Mouse (Mus musculus) cortical plate, adult 2 months (tissue): ENCODE measurements around the gene Klk1b4.

Experiments used
- CTCF ChIP-seq: fragments of 200-500 bp; IDR thresholded peaks from 2 replicates; pipeline ENCODE4 v1.5.1; 2011; ENCODE audit warnings: mild to moderate bottlenecking, control low read depth, low read length; ENCODE audit not compliant: insufficient read depth; ENCODE audit errors: extremely low read depth
- POLR2A ChIP-seq: fragments of 200-500 bp; IDR thresholded peaks from 2 replicates; pipeline ENCODE4 v1.6.1; 2011; ENCODE audit warnings: mild to moderate bottlenecking, low read length, control low read depth; ENCODE audit not compliant: insufficient read depth; ENCODE audit errors: extremely low read depth

GRCm38 (mm10) chr7:44215645-44216044 is 8.4 kb downstream of the Klk1b4 start, which contains the start of gene Klk1b5:
- TF ChIP-seq CTCF (no peak), POLR2A (no peak)
